Mouse (Mus musculus) neural tube, embryonic 12.5 days (tissue): ENCODE data around the gene Eif2b1. TPM values are rescaled to one million over a fixed set of nuclear protein-coding genes. Genes with fewer than 3 reads are reported as not detected.
"Not testable (repeated sequence)": the region's sequence is repeated elsewhere in the genome, so short reads cannot be mapped to it uniquely, and the experiment has no call there.

Experiments
- ATAC-seq: fragments of 200-750 bp; cut with Nextera tagmentation; 2 replicates; pipeline ENCODE4 v1.8.0; 2017; ENCODE audit warnings: low read depth, mild to moderate bottlenecking, moderate TSS enrichment, moderate library complexity; ENCODE audit not compliant: low FRiP score
- H3K27ac ChIP-seq: fragments of 300-500 bp; sonication (generic); 2 replicates; pipeline ENCODE4 v1.5.1; 2016
- H3K27me3 ChIP-seq: fragments of 300-500 bp; sonication (generic); replicated peaks from 2 replicates; pipeline ENCODE4 v1.6.1; 2016; ENCODE audit warnings: mild to moderate bottlenecking
- H3K36me3 ChIP-seq: fragments of 300-500 bp; sonication (generic); 2 replicates; pipeline ENCODE4 v1.6.1; 2016; ENCODE audit warnings: mild to moderate bottlenecking
- H3K4me1 ChIP-seq: fragments of 300-500 bp; sonication (generic); 2 replicates; pipeline ENCODE4 v1.6.1; 2016
- H3K4me2 ChIP-seq: fragments of 300-500 bp; sonication (generic); replicated peaks from 2 replicates; pipeline ENCODE4 v1.6.1; 2016; ENCODE audit warnings: mild to moderate bottlenecking
- H3K4me3 ChIP-seq: fragments of 300-500 bp; sonication (generic); 2 replicates; pipeline ENCODE4 v1.5.1; 2016
- H3K9ac ChIP-seq: fragments of 300-500 bp; sonication (generic); 2 replicates; pipeline ENCODE4 v1.6.1; 2016; ENCODE audit warnings: mild to moderate bottlenecking
- H3K9me3 ChIP-seq: fragments of 300-500 bp; sonication (generic); 2 replicates; pipeline ENCODE4 v1.6.1; 2016; ENCODE audit warnings: mild to moderate bottlenecking
- WGBS: fragments of 180-500 bp; shearing (Covaris S2); methylation state at CpG from one replicate; pipeline ENCODE4 v1.1.7; 2016; 5-methylcytosine and 5-hydroxymethylcytosine counted together
- polyA plus RNA-seq: library from polyadenylated mRNA; unstranded; fragments of >200 nt; fragmentation: Nextera tagmentation; extraction: Ambion mirVana; gene quantifications from 2 replicates; pipeline ENCODE4 v1.2.1, GENCODE M21; 2016

Eif2b1 gene
- 75.7 and 76.2 TPM in 2 replicates for polyA plus RNA-seq

DNA sequence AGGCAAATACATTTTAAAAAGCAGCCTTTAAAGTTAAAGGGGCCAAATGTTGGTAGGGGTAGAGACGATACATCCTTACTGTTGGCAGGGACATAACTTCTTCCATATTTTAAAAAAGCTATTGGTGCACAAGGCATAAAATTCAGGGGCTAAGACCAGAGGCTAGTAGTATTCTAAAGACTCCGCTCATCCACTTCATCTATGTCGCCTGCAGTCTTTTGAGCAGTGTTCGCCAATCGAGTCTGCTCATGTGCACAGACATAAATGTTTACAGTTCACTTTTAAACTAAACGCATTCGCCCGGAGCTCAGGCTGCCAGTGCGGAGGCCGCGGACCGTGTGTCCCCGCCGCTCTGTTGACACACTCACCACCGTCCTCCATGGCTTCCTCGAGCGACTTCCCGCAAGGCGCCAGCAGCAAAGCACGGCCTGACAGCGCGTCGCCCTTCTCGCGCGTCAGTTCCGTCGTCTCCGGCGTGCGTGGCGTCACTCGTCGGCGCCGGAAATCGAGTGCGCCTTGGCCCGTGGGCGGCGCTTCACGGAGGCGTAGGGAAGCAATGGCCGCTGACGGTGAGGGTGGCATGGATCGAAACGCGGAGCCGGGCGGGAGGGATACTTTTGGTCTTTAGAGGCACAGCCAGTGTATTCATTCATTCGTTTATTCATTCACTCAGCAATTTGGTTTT, at the start of gene Eif2b1, which contains the start of gene Gtf2h3:
TSS of gene Eif2b1 (minus strand) at position 499 of the 685 bp plus-strand sequence.
TSS of gene Gtf2h3 (plus strand) at position 508 of the 685 bp plus-strand sequence.
- H3K4me1 ChIP-seq: peaks cover 21% of the 10 kb centered on the region
- peak within 1 kb of the TSS; percentile 68 for H3K9ac ChIP-seq
- peak within 1 kb of the TSS; percentile 77 for H3K4me3 ChIP-seq
- H3K27me3 ChIP-seq: no peaks in the 10 kb centered on the region
- peaks cover 55% of the 10 kb centered on the region for H3K36me3 ChIP-seq
- no peak within 1 kb of the TSS for H3K27ac ChIP-seq
- no peaks in the 10 kb centered on the region for H3K9me3 ChIP-seq
- peak; percentile 92 for ATAC-seq
- 1% methylated on average over 51 of the region's 51 CpGs for WGBS
- H3K4me2 ChIP-seq: peak within 1 kb of the TSS; percentile 66

DNA sequence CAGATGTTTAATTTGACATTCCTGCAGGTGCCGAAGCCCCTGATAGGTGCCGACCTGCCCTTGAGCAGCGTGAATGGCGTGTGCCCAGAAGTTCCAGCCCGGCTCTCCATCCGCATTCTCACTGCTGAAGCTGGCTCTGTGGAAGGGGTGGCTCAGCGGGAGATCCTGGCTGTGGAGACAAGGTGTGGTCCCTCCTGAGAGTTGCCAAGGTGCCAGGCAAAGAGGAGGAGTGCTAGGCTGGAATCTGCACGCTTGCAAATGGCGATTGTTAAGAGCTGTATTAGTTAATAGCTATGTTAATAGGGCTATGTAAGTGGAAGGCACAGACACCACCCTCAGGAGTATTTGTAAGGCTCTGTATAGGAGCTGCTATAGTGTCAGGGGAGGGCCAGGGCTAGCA, 45.4 kb upstream of the Eif2b1 start:
- WGBS: 88% methylated on average over 9 of the region's 9 CpGs
- no peak for ATAC-seq
- Histone ChIP-seq H3K36me3 (peaks cover 14% of the 10 kb centered on the region), H3K27me3 (no peaks in the 10 kb centered on the region), H3K9me3 (no peaks in the 10 kb centered on the region), H3K4me2 (no peak overlapping the region), H3K4me1 (peaks cover 6% of the 10 kb centered on the region), H3K27ac (no peak overlapping the region), H3K4me3 (no peak overlapping the region), H3K9ac (no peak overlapping the region)

DNA sequence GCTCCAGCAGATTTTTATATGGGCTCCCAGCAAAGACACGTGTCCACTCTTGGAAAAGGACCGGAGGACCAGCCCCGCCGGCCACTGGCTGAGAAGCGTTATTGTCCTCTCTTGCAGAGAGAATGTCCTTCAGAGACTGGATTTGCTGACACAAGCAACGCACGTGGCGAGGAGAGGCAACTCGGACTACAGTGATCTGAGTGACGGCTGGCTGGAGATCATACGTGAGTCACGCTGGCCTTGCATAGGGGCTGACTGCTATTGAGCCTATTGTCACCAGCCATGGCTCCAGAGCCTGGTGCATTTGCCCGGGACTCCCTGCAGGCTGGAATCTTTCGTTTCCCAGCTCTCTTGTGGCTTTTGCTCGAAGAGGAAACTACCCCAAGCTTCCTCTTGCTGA, 44.0 kb upstream of the Eif2b1 start:
- ATAC-seq: no peak
- no peak overlapping the region for H3K27ac ChIP-seq
- no peak overlapping the region for H3K4me3 ChIP-seq
- H3K9ac ChIP-seq: no peak overlapping the region
- H3K9me3 ChIP-seq: no peaks in the 10 kb centered on the region
- H3K4me1 ChIP-seq: peaks cover under 1% of the 10 kb centered on the region; the same call in 1 of the 2 replicates
- H3K4me2 ChIP-seq: no peak overlapping the region
- H3K36me3 ChIP-seq: peaks cover 22% of the 10 kb centered on the region
- H3K27me3 ChIP-seq: no peaks in the 10 kb centered on the region
- 88% methylated on average over 15 of the region's 15 CpGs for WGBS

DNA sequence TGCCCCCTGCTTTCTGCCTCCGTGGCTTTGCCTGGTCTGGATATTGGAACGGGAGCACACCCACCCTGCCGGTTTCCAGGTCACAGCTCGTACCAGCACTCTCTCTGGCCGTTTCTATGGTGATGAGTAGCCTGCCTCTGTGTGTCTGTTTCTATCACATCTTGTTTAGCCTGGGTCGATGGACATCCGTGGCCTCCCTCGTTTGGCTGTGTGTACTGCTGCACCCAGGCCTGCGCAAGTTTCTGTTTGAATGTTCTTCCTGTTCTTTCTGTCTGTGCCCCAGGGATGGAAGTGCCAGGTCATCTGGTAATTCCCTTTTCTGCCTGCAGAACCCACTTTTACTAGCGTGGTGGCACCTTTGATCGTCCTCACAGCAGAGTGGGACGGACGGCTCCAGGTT, 42.4 kb upstream of the Eif2b1 start:
- H3K4me3 ChIP-seq: no peak overlapping the region
- no peak overlapping the region for H3K27ac ChIP-seq
- H3K9me3 ChIP-seq: no peaks in the 10 kb centered on the region
- H3K4me1 ChIP-seq: no peaks in the 10 kb centered on the region
- H3K9ac ChIP-seq: no peak overlapping the region
- 73% methylated on average over 13 of the region's 13 CpGs for WGBS
- H3K36me3 ChIP-seq: peaks cover 30% of the 10 kb centered on the region
- no peaks in the 10 kb centered on the region for H3K27me3 ChIP-seq
- ATAC-seq: no peak
- H3K4me2 ChIP-seq: no peak overlapping the region

DNA sequence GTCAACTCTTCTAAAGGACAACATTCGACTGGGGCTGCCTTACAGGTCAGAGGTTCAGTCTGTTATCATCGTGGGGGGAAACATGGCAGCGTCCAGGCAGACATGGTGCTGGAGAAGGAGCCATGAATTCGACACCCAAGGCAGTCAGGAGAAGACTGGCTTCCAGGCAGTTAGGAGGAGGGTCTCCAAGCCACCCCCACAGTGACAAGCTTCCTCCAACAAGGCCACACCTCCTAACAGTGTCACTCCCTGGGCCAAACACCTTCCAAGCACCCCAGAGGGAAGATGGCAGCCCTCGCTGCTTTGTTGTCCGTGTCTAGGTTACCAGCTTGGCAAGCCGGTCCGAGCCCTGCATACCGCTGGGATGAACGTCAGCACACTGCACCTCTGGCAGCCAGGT, 39.8 kb upstream of the Eif2b1 start:
- no peak for ATAC-seq
- Histone ChIP-seq H3K4me3 (no peak overlapping the region), H3K27ac (no peak overlapping the region), H3K36me3 (peaks cover 40% of the 10 kb centered on the region), H3K27me3 (no peaks in the 10 kb centered on the region), H3K9ac (no peak overlapping the region), H3K9me3 (no peaks in the 10 kb centered on the region), H3K4me1 (no peaks in the 10 kb centered on the region), H3K4me2 (no peak overlapping the region)
- 89% methylated on average over 10 of the region's 10 CpGs for WGBS

DNA sequence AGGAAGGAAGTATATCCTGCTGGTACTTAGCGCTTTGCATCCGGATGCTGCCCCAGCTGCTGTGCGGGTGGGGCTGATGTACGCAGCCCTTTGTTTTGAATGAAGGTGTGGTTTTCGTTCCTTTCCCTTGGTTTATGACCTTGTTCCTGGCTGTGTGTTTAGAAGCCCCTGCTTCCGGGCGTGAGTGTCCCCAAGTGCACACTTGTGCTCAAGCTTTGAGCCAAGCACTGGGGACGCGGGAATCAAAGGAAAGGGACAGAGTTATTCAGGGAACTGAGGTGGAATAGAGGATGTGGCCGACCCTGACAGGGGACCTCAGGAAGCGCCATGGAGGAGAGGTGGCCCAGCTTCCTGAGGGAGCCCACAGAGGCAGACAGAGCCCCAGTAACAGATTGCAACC, 35.8 kb upstream of the Eif2b1 start:
- ATAC-seq: no peak
- Histone ChIP-seq H3K36me3 (peaks cover 59% of the 10 kb centered on the region), H3K4me2 (no peak overlapping the region), H3K9ac (no peak overlapping the region), H3K27ac (no peak overlapping the region), H3K4me1 (no peaks in the 10 kb centered on the region), H3K9me3 (no peaks in the 10 kb centered on the region), H3K27me3 (no peaks in the 10 kb centered on the region), H3K4me3 (no peak overlapping the region)
- 88% methylated on average over 11 of the region's 11 CpGs for WGBS

DNA sequence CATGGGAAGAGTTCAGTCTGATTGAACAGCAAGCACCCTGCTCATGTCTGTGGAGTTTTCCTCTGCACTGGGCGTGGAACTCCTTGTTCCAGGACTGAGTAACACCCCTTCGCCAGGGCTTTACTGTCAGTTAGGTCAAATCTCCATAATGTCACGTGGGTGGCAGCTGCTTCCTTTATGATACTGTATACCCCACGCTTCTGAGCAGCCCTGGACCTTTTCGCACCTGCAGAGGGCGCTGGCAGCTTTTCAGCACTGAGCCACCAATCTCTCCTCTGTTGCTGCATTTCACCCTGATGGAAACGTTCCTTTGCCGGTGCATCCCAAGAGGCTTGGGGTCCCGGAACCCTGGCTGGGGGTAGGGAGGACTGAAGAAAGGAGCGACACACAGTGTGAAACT, 32.0 kb upstream of the Eif2b1 start:
- Histone ChIP-seq H3K4me2 (no peak overlapping the region), H3K27ac (no peak overlapping the region), H3K4me3 (no peak overlapping the region), H3K9me3 (no peaks in the 10 kb centered on the region), H3K4me1 (no peaks in the 10 kb centered on the region), H3K36me3 (peaks cover 62% of the 10 kb centered on the region), H3K9ac (no peak overlapping the region), H3K27me3 (no peaks in the 10 kb centered on the region)
- WGBS: 75% methylated on average over 10 of the region's 10 CpGs
- no peak for ATAC-seq

DNA sequence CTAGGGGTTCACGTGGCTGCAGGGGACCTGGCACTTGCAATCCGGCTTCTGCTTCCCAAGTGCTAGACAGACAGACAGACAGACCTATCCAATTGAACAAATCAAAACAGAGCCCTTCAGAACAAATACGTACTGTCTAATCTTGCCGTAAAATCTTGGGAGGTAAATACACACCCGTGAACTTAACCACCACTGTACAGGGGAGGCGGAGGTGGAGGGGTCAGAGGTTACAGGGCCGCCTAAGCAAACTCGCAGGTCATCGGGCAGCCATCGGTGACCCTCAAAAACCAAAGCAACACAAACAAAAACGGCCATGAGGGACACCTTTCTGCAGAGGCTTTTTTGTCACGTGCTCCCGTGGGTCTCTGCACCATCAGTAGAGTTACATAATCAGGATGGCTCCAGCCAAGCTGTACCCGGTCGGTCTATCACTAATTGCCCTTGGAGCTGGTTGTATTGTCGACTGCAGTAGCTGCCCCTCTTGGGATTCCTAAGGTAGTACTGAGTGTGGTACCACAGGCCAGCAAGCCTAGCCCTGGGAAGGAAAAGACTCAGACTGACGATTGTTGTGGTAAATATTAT, 26.2 kb upstream of the Eif2b1 start:
- Histone ChIP-seq H3K4me2 (no peak overlapping the region), H3K4me1 (no peaks in the 10 kb centered on the region), H3K27ac (no peak overlapping the region), H3K9me3 (no peaks in the 10 kb centered on the region), H3K9ac (0 out of 2 replicates have a peak overlapping the region, but pooled peaks have one; percentile 0), H3K27me3 (no peaks in the 10 kb centered on the region), H3K4me3 (no peak overlapping the region), H3K36me3 (peaks cover 41% of the 10 kb centered on the region)
- 90% methylated on average over 17 of the region's 17 CpGs for WGBS
- no peak for ATAC-seq

DNA sequence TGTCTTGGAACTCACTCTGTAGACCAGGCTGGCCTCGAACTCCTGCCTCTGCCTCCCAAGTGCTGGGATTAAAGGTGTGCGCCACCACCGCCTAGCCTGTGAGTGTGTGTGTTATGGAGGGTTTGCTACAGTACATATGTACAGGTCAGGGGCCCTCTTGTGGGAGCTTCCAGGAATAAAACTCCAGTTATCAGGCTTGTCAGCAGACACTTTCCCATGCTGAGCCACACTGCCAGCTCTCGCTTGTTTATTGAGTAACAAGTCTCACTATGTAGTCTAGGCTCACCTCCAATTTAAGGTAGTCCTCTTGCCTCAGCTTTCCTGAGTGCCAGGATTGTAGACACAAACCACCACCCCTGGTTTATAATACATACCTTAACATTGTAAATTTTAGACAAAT, 25.4 kb upstream of the Eif2b1 start:
- Histone ChIP-seq H3K36me3 (peaks cover 38% of the 10 kb centered on the region), H3K9me3 (no peaks in the 10 kb centered on the region), H3K27ac (no peak overlapping the region), H3K4me3 (no peak overlapping the region), H3K4me1 (peaks cover 8% of the 10 kb centered on the region; the same call in 1 of the 2 replicates), H3K4me2 (no peak overlapping the region), H3K9ac (0 out of 2 replicates have a peak overlapping the region, but pooled peaks have one; percentile 0), H3K27me3 (no peaks in the 10 kb centered on the region)
- ATAC-seq: no peak
- WGBS: 95% methylated on average over 4 of the region's 4 CpGs

DNA sequence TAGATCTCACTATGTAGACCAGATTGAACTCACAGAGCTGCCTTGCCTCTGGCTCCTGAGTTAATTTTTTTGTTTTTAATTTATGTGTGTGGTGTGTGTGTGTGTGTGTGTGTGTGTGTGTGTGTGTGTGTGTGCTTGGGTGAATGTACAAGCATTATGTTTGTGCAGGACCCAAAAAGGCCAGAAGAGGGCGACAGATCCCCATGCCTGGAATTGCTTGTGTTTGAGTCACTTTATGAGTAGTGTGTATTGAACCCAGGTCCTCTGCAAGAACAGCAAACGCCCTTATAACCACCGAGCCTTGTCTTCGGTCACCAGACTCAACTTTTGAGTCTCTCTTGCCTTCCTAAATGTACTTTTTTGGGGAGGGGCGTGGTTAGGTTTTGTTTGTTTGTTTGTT, 23.4 kb upstream of the Eif2b1 start:
- H3K4me2 ChIP-seq: no peak overlapping the region
- H3K9ac ChIP-seq: no peak overlapping the region
- no peak overlapping the region for H3K27ac ChIP-seq
- ATAC-seq: no peak
- peaks cover 23% of the 10 kb centered on the region for H3K36me3 ChIP-seq
- H3K9me3 ChIP-seq: no peaks in the 10 kb centered on the region
- peaks cover 17% of the 10 kb centered on the region; the same call in 1 of the 2 replicates for H3K4me1 ChIP-seq
- WGBS: 73% methylated on average over 5 of the region's 5 CpGs
- H3K27me3 ChIP-seq: no peaks in the 10 kb centered on the region
- H3K4me3 ChIP-seq: no peak overlapping the region

DNA sequence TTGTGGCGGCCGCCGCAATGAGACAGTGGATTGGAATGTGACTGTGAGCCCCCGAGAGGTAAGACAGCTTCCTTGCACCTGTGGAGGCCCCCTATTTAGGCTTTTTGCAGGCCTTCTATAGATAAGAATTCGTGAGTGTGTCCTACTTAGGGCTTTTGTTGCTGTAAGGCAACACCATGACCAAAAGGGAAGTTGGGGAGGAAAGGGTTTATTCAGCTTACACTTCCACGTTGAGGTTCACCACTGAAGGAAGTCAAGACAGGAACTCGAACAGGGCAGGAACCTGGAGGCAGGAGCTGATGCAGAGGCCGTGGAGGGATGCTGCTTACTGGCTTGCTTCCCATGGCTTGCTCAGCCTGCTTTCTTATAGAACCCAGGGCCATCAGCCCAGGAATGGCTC, 20.8 kb upstream of the Eif2b1 start:
- WGBS: 68% methylated on average over 8 of the region's 8 CpGs
- Histone ChIP-seq H3K4me2 (peak overlapping the region; percentile 74), H3K4me1 (peaks cover 17% of the 10 kb centered on the region; the same call in 1 of the 2 replicates), H3K36me3 (peaks cover 29% of the 10 kb centered on the region)
- not testable (repeated sequence) for ATAC-seq, H3K9me3 ChIP-seq, H3K27ac ChIP-seq, H3K4me3 ChIP-seq, H3K27me3 ChIP-seq, H3K9ac ChIP-seq

DNA sequence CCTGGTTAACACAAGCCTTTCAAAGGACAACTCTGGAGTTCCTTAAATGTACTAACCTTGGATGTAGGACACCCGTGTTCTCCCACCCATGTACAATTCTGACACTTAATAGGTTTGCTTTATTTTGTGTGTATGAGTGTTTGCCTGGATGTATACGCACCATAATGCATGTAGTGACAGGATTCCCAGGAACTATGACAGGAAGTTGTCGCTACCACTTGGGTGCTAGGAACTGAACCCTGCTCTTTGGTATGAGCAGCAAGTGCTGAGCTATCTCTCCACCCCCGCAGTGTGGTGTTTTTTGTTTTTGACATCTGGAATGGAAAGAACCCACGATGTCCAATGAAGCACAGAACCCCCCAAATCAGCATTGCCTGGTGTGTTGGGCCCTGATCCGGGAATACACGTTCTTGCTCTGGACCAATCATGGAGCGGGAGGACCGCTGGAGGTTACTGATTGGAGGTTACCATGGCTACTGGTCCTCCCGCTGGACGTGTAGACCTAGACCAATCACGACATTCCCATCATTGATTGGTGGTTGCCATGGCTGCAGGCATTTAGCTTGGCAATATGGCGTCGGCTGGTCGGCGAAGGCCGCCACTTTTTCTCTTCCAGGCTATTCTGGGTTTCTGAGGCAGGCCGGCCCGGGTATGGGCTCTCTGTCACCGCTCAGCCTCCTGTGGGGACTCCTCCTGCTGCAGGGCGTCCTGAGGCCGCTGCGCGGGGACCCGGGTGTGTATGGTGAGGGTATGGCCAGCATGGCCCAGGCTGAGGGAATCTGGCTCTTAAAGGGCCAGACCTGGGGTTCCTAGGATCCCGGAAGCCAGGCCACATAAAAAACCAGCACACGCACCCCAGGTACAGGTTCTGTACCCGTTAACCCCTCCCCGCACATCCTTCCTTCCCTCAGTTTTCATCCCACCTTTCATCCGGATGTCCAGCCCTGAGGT, 19.6 kb upstream of the Eif2b1 start:
- WGBS: 6% methylated on average over 30 of the region's 30 CpGs
- H3K36me3 ChIP-seq: peaks cover 40% of the 10 kb centered on the region
- H3K4me1 ChIP-seq: peaks cover 17% of the 10 kb centered on the region; the same call in 1 of the 2 replicates
- peak overlapping the region; percentile 74 for H3K4me2 ChIP-seq
- H3K9ac ChIP-seq: peak overlapping the region; percentile 68
- no peaks in the 10 kb centered on the region for H3K27me3 ChIP-seq
- H3K9me3 ChIP-seq: no peaks in the 10 kb centered on the region
- peak overlapping the region; percentile 85 for H3K4me3 ChIP-seq
- peak; percentile 100 for ATAC-seq
- H3K27ac ChIP-seq: no peak overlapping the region
